Mouse (Mus musculus) forebrain, embryonic 13.5 days (tissue): ENCODE data around the gene AK157302. TPM values are rescaled to one million over a fixed set of nuclear protein-coding genes. Genes with fewer than 3 reads are reported as not detected.
"Not testable (repeated sequence)": the region's sequence is repeated elsewhere in the genome, so short reads cannot be mapped to it uniquely, and the experiment has no call there.

Experiments
- ATAC-seq: fragments of 200-750 bp; cut with Nextera tagmentation; 2 replicates; pipeline ENCODE4 v1.8.0; 2017
- H3K27ac ChIP-seq: fragments of 300-500 bp; sonication (generic); 2 replicates; pipeline ENCODE4 v1.5.1; 2015; ENCODE audit warnings: inconsistent platforms, mild to moderate bottlenecking, moderate library complexity
- H3K27me3 ChIP-seq: fragments of 300-500 bp; sonication (generic); 2 replicates; pipeline ENCODE4 v1.6.1; 2015; ENCODE audit warnings: mild to moderate bottlenecking, inconsistent platforms
- H3K36me3 ChIP-seq: fragments of 300-500 bp; sonication (generic); 2 replicates; pipeline ENCODE4 v1.6.1; 2015; ENCODE audit warnings: mild to moderate bottlenecking, inconsistent platforms; ENCODE audit not compliant: poor library complexity, severe bottlenecking
- H3K4me1 ChIP-seq: fragments of 300-500 bp; sonication (generic); 2 replicates; pipeline ENCODE4 v1.6.1; 2015; ENCODE audit warnings: inconsistent platforms
- H3K4me2 ChIP-seq: fragments of 300-500 bp; sonication (generic); 2 replicates; pipeline ENCODE4 v1.6.1; 2015; ENCODE audit warnings: inconsistent platforms, mild to moderate bottlenecking, moderate library complexity
- H3K4me3 ChIP-seq: fragments of 300-500 bp; sonication (generic); 2 replicates; pipeline ENCODE4 v1.5.1; 2015; ENCODE audit warnings: mild to moderate bottlenecking, inconsistent platforms
- H3K9ac ChIP-seq: fragments of 300-500 bp; sonication (generic); 2 replicates; pipeline ENCODE4 v1.6.1; 2015; ENCODE audit warnings: mild to moderate bottlenecking, inconsistent platforms
- H3K9me3 ChIP-seq: fragments of 300-500 bp; sonication (generic); replicated peaks from 2 replicates; pipeline ENCODE4 v1.6.1; 2016; ENCODE audit warnings: inconsistent platforms
- WGBS: fragments of 180-500 bp; shearing (Covaris S2); methylation state at CpG from one replicate; pipeline ENCODE4 v1.1.7; 2015; 5-methylcytosine and 5-hydroxymethylcytosine counted together
- polyA plus RNA-seq: library from polyadenylated mRNA; unstranded; fragments of >200 nt; fragmentation: Nextera tagmentation; extraction: Ambion mirVana; gene quantifications from 2 replicates; pipeline ENCODE4 v1.2.1, GENCODE M21; 2015

Gene AK157302
- polyA plus RNA-seq = 0.21 and 0.54 TPM in 2 replicates

GRCm38 (mm10) chr13:21495080-21495479 lies at the start of gene AK157302:
TSS of gene AK157302 (plus strand) at chr13:21495223.
- no peak for ATAC-seq
- Histone ChIP-seq H3K4me2 (no peak within 1 kb of the TSS), H3K9me3 (no peaks in the 10 kb centered on the region), H3K4me1 (no peaks in the 10 kb centered on the region), H3K36me3 (no peaks in the 10 kb centered on the region), H3K9ac (no peak within 1 kb of the TSS), H3K27me3 (no peaks in the 10 kb centered on the region), H3K4me3 (no peak within 1 kb of the TSS), H3K27ac (no peak within 1 kb of the TSS)
- 95% methylated on average over 21 of the region's 21 CpGs for WGBS

- Histone ChIP-seq H3K36me3 (peaks cover 69% of the 10 kb centered on the region), H3K4me2 (no peak overlapping the region), H3K27me3 (no peaks in the 10 kb centered on the region), H3K4me1 (peaks cover 8% of the 10 kb centered on the region; the same call in 1 of the 2 replicates), H3K27ac (no peak overlapping the region), H3K9ac (no peak overlapping the region), H3K4me3 (no peak overlapping the region), H3K9me3 (no peaks in the 10 kb centered on the region)
- 91% methylated on average over 9 of the region's 9 CpGs for WGBS
- no peak for ATAC-seq
Measured at GRCm38 (mm10) chr13:21446796-21447195, 48.2 kb upstream of the AK157302 start.

- H3K36me3 ChIP-seq = peaks cover 64% of the 10 kb centered on the region
- WGBS = 69% methylated on average over 16 of the region's 16 CpGs
Measured at GRCm38 (mm10) chr13:21447856-21448614, 47.0 kb upstream of the AK157302 start.

GRCm38 (mm10) chr13:21453042-21453441 lies 42.0 kb upstream of the AK157302 start:
- peak; percentile 39 for ATAC-seq
- no peaks in the 10 kb centered on the region for H3K9me3 ChIP-seq
- H3K36me3 ChIP-seq = peaks cover 17% of the 10 kb centered on the region
- H3K4me1 ChIP-seq = peaks cover 18% of the 10 kb centered on the region
- WGBS = under 1% methylated on average over 13 of the region's 13 CpGs
- H3K27ac ChIP-seq = peak overlapping the region; percentile 74
- peak overlapping the region; percentile 79 for H3K4me3 ChIP-seq
- H3K9ac ChIP-seq = peak overlapping the region; percentile 78
- peak overlapping the region; percentile 79 for H3K4me2 ChIP-seq
- H3K27me3 ChIP-seq = peaks cover 16% of the 10 kb centered on the region; the same call in 1 of the 2 replicates

More at GRCm38 (mm10) chr13:21447856-21448614, 47.0 kb upstream of the AK157302 start:
- ATAC-seq = no peak
- no peak overlapping the region for H3K4me3 ChIP-seq
- H3K9ac ChIP-seq = no peak overlapping the region
- H3K27me3 ChIP-seq = no peaks in the 10 kb centered on the region
- H3K4me2 ChIP-seq = no peak overlapping the region
- no peak overlapping the region for H3K27ac ChIP-seq
- peaks cover 20% of the 10 kb centered on the region for H3K4me1 ChIP-seq
- no peaks in the 10 kb centered on the region for H3K9me3 ChIP-seq

- peaks cover 17% of the 10 kb centered on the region for H3K4me1 ChIP-seq
- peak; percentile 95 for ATAC-seq
- H3K4me2 ChIP-seq = peak within 1 kb of the TSS; percentile 79
- peak within 1 kb of the TSS; percentile 74 for H3K27ac ChIP-seq
- peaks cover 16% of the 10 kb centered on the region; the same call in 1 of the 2 replicates for H3K27me3 ChIP-seq
- peak within 1 kb of the TSS; percentile 78 for H3K9ac ChIP-seq
- H3K4me3 ChIP-seq = peak within 1 kb of the TSS; percentile 79
- H3K9me3 ChIP-seq = no peaks in the 10 kb centered on the region
- H3K36me3 ChIP-seq = peaks cover 14% of the 10 kb centered on the region
- under 1% methylated on average over 23 of the region's 23 CpGs for WGBS
Measured at GRCm38 (mm10) chr13:21453449-21453848, 41.6 kb upstream of the AK157302 start, which contains the start of gene Zscan26. TSS of gene Zscan26 (minus strand) at chr13:21453730.

GRCm38 (mm10) chr13:21454133-21454532 lies 40.9 kb upstream of the AK157302 start:
- 94% methylated on average over 3 of the region's 3 CpGs for WGBS
- no peak for ATAC-seq
- Histone ChIP-seq H3K27me3 (peaks cover 16% of the 10 kb centered on the region; the same call in 1 of the 2 replicates), H3K4me1 (peaks cover 17% of the 10 kb centered on the region), H3K9ac (no peak overlapping the region), H3K4me3 (no peak overlapping the region), H3K9me3 (no peaks in the 10 kb centered on the region), H3K27ac (no peak overlapping the region), H3K36me3 (peaks cover 7% of the 10 kb centered on the region), H3K4me2 (no peak overlapping the region)

- H3K27ac ChIP-seq = no peak overlapping the region
- no peak overlapping the region for H3K4me3 ChIP-seq
- no peak overlapping the region for H3K9ac ChIP-seq
- H3K27me3 ChIP-seq = peaks cover 19% of the 10 kb centered on the region
- no peaks in the 10 kb centered on the region for H3K9me3 ChIP-seq
- H3K36me3 ChIP-seq = peaks cover 2% of the 10 kb centered on the region; the same call in 1 of the 2 replicates
- 11% methylated on average over 4 of the region's 4 CpGs for WGBS
- ATAC-seq = no peak
- H3K4me2 ChIP-seq = no peak overlapping the region
- peaks cover 16% of the 10 kb centered on the region for H3K4me1 ChIP-seq
Measured at GRCm38 (mm10) chr13:21456347-21456746, 38.7 kb upstream of the AK157302 start.

- not testable (repeated sequence) for H3K4me3 ChIP-seq
- WGBS = 57% methylated on average over 9 of the region's 9 CpGs
Measured at GRCm38 (mm10) chr13:21462516-21462915, 32.5 kb upstream of the AK157302 start.

GRCm38 (mm10) chr13:21467336-21467735 lies 27.7 kb upstream of the AK157302 start:
- no peak for ATAC-seq
- H3K36me3 ChIP-seq = no peaks in the 10 kb centered on the region
- peak overlapping the region; percentile 58; the same call in 1 of the 2 replicates for H3K4me3 ChIP-seq
- WGBS = 89% methylated on average over 10 of the region's 10 CpGs
- 0 out of 2 replicates have a peak, but pooled peaks cover 3% of the 10 kb centered on the region for H3K4me1 ChIP-seq
- no peak overlapping the region for H3K4me2 ChIP-seq
- H3K9me3 ChIP-seq = no peaks in the 10 kb centered on the region
- H3K27me3 ChIP-seq = peaks cover 17% of the 10 kb centered on the region
- no peak overlapping the region for H3K9ac ChIP-seq
- H3K27ac ChIP-seq = no peak overlapping the region

More at GRCm38 (mm10) chr13:21462516-21462915, 32.5 kb upstream of the AK157302 start:
- not testable (repeated sequence) for H3K9ac ChIP-seq, H3K27ac ChIP-seq, H3K36me3 ChIP-seq, H3K4me1 ChIP-seq, H3K4me2 ChIP-seq, ATAC-seq, H3K27me3 ChIP-seq, H3K9me3 ChIP-seq

GRCm38 (mm10) chr13:21468061-21469019 lies 26.7 kb upstream of the AK157302 start, which contains the start of gene Nkapl:
TSS of gene Nkapl (minus strand) at chr13:21468509.
- peaks cover 17% of the 10 kb centered on the region for H3K27me3 ChIP-seq
- under 1% methylated on average over 53 of the region's 54 CpGs for WGBS
- peak within 1 kb of the TSS; percentile 74 for H3K9ac ChIP-seq
- peak within 1 kb of the TSS; percentile 58 for H3K4me3 ChIP-seq
- H3K27ac ChIP-seq = no peak within 1 kb of the TSS; the same call in 1 of the 2 replicates
- peak; percentile 99 for ATAC-seq
- no peaks in the 10 kb centered on the region for H3K36me3 ChIP-seq
- H3K4me2 ChIP-seq = peak within 1 kb of the TSS; percentile 78
- H3K4me1 ChIP-seq = 0 out of 2 replicates have a peak, but pooled peaks cover 3% of the 10 kb centered on the region
- no peaks in the 10 kb centered on the region for H3K9me3 ChIP-seq

- peak overlapping the region; percentile 78 for H3K4me2 ChIP-seq
- peak overlapping the region; percentile 58; the same call in 1 of the 2 replicates for H3K4me3 ChIP-seq
- H3K36me3 ChIP-seq = no peaks in the 10 kb centered on the region
- no peak for ATAC-seq
- no peaks in the 10 kb centered on the region for H3K9me3 ChIP-seq
- no peak overlapping the region for H3K27ac ChIP-seq
- peaks cover 17% of the 10 kb centered on the region for H3K27me3 ChIP-seq
- WGBS = 12% methylated on average over 9 of the region's 9 CpGs
- 0 out of 2 replicates have a peak, but pooled peaks cover 3% of the 10 kb centered on the region for H3K4me1 ChIP-seq
- H3K9ac ChIP-seq = no peak overlapping the region
Measured at GRCm38 (mm10) chr13:21469097-21469496, 25.9 kb upstream of the AK157302 start.
